Mouse (Mus musculus): ENCODE results near the gene Foxn3. TPM values are rescaled to one million over a fixed set of nuclear protein-coding genes. Genes with fewer than 3 reads are reported as not detected.

The Foxn3 gene
- polyA plus RNA-seq, 1 experiment from 2014 or later, result 69.1 TPM

DNA sequence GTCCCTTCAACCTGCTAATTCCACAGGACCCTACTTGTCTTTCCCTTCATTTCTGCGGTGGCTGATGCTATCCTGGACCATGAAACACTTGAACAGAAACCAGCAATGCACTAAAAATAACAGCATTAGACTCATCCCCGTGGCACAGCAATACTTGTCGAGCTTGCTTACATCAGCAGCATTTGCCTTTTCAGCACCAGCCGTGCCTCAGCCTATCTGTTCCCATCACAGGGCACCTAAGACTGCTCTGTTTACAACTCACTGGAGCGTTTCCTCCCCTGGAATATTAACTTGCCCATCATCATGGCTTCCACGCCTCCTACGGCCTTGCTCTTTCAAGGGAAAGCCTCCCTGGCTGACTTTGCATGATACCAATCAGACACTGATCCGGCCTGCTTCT, 185.1 kb downstream of the Foxn3 start:
- peaks cover 4% of the 10 kb centered on the region; the same call in 1 of the 2 replicates for H3K4me1 ChIP-seq (ENCODE audit: insufficient read depth)
- H3K36me3 ChIP-seq (ENCODE audit: insufficient read depth), result peaks cover 11% of the 10 kb centered on the region; the same call in 1 of the 2 replicates
- H3K4me3 ChIP-seq (ENCODE audit: low read depth, low read length), result no peak overlapping the region
- H3K27ac ChIP-seq (ENCODE audit: low read depth), result no peak overlapping the region
- no peak for DNase-seq
- H3K4me2 ChIP-seq, result no peak overlapping the region
- no peaks in the 10 kb centered on the region for H3K27me3 ChIP-seq (ENCODE audit: insufficient read depth, low read length)
- no peak for ATAC-seq (ENCODE audit: insufficient read depth)
- no peak for TF ChIP-seq CTCF (IDR thresholded peaks at IDR 0.05; ENCODE audit: low read depth)
- no peaks in the 10 kb centered on the region for H3K9me3 ChIP-seq (ENCODE audit: low read depth, low read length)
- 58% methylated on average over 8 of the region's 8 CpGs for WGBS
- H3K9ac ChIP-seq, result no peak overlapping the region

DNA sequence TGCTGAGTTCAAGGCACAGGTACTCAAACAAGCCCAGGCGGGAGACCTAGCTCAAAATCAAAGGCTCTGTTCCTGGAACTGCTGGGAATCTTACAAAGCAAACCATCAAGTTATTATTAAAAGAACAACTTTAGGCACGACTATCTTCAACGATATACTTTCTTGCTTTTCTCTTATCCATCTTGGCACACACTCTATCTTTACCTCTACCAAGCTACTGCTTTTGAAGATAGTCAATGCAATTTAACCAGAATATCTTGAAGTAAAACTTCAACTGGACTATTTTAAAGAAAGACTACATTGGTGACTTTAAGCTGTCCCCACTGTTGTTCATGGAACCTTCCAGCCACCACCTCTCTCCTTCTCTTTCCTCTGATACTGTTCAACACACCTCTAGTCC, 185.7 kb downstream of the Foxn3 start:
- Histone ChIP-seq H3K27me3 (ENCODE audit: insufficient read depth, low read length) (no peaks in the 10 kb centered on the region), H3K27ac (ENCODE audit: low read depth) (no peak overlapping the region), H3K9ac (no peak overlapping the region), H3K4me2 (no peak overlapping the region), H3K4me3 (ENCODE audit: low read depth, low read length) (no peak overlapping the region), H3K4me1 (ENCODE audit: insufficient read depth) (peaks cover 4% of the 10 kb centered on the region; the same call in 1 of the 2 replicates), H3K9me3 (ENCODE audit: low read depth, low read length) (no peaks in the 10 kb centered on the region), H3K36me3 (ENCODE audit: insufficient read depth) (peaks cover 7% of the 10 kb centered on the region; the same call in 1 of the 2 replicates)
- no peak for ATAC-seq (ENCODE audit: insufficient read depth)
- TF ChIP-seq CTCF (IDR thresholded peaks at IDR 0.05; ENCODE audit: low read depth), result no peak
- no peak for DNase-seq
- WGBS, result 56% methylated on average over 3 of the region's 3 CpGs

DNA sequence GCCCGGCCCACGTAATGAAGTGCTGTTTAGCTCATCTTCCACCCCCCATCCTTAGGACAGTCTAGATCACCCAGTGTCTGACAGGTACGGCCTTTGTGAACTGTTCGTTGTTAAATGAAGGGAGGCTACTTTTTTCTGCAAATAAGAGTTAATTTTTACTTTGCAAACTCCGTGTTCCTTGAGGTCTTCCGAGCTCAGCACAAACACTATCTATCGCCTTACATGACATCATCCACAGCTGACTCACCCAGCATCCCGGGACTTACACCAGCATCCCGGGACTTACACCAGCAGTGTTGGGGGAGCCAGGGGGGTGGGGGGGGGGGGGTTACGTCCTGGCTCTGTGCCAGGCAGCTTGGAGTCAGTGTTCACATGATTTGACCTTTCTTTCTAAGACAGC, 186.3 kb downstream of the Foxn3 start:
- Histone ChIP-seq H3K4me3 (ENCODE audit: low read depth, low read length) (no peak overlapping the region), H3K9ac (no peak overlapping the region), H3K27me3 (ENCODE audit: insufficient read depth, low read length) (no peaks in the 10 kb centered on the region), H3K36me3 (ENCODE audit: insufficient read depth) (0 out of 2 replicates have a peak, but pooled peaks cover 6% of the 10 kb centered on the region), H3K27ac (ENCODE audit: low read depth) (no peak overlapping the region), H3K4me1 (ENCODE audit: insufficient read depth) (peaks cover 4% of the 10 kb centered on the region; the same call in 1 of the 2 replicates), H3K9me3 (ENCODE audit: low read depth, low read length) (no peaks in the 10 kb centered on the region), H3K4me2 (no peak overlapping the region)
- WGBS, result 50% methylated on average over 10 of the region's 10 CpGs
- TF ChIP-seq CTCF (IDR thresholded peaks at IDR 0.05; ENCODE audit: low read depth), result no peak
- DNase-seq (no peak), ATAC-seq (ENCODE audit: insufficient read depth) (no peak)

DNA sequence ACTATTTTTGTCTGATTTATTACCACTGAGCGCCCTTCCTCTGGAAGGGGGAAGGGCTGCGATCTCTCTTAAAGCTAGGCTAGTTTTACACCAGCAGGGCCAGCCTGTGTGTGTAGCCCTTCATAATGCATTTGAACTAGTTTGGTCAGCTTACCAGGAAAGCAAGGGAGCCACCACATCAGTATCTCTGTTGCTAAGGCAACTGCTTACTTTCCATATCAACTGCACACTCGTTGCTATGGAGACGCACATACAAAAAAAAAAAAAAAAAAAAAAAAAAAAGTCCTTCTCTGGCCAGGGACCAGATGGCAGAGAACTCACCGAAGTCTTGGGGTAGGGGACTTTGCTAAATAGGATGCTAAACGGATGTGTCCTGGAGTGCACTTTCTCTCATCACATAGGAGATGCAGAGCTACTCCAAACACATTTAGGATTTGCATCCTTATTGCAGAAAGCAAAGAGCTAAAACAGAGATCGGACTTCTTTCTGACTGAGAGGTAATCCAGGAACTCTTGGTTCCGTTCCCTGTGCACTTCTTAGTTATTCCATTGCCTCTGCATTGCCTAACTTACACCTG, 187.4 kb downstream of the Foxn3 start:
- Histone ChIP-seq H3K9me3 (ENCODE audit: low read depth, low read length) (no peaks in the 10 kb centered on the region), H3K4me2 (no peak overlapping the region), H3K4me1 (ENCODE audit: insufficient read depth) (peaks cover 4% of the 10 kb centered on the region; the same call in 1 of the 2 replicates), H3K27ac (ENCODE audit: low read depth) (no peak overlapping the region), H3K27me3 (ENCODE audit: insufficient read depth, low read length) (no peaks in the 10 kb centered on the region), H3K9ac (no peak overlapping the region), H3K36me3 (ENCODE audit: insufficient read depth) (0 out of 2 replicates have a peak, but pooled peaks cover 6% of the 10 kb centered on the region), H3K4me3 (ENCODE audit: low read depth, low read length) (no peak overlapping the region)
- TF ChIP-seq CTCF (IDR thresholded peaks at IDR 0.05; ENCODE audit: low read depth), result no peak
- ATAC-seq (ENCODE audit: insufficient read depth), result no peak
- 63% methylated on average over 8 of the region's 8 CpGs for WGBS
- peak; percentile 57 for DNase-seq

DNA sequence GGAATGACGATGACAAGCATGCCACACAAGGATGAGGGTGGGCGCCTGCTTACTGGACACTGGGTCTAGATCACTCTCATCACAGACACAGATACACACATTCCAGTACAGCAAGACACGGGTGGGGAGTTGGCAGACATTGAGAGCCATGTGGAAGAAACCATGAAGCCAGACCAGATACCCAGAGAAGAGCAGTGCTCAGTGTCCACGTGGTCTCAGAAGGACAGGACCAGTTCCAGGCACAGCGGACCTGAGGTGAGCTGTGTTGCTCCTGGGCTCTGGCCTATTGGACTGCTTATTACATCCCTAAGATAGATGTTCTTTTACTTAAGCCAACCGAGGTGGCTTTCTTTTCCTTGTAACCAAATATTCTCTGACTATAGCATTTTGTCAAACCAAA, 188.0 kb downstream of the Foxn3 start:
- no peaks in the 10 kb centered on the region for H3K9me3 ChIP-seq (ENCODE audit: low read depth, low read length)
- 83% methylated on average over 6 of the region's 6 CpGs for WGBS
- H3K36me3 ChIP-seq (ENCODE audit: insufficient read depth), result 0 out of 2 replicates have a peak, but pooled peaks cover 6% of the 10 kb centered on the region
- H3K4me2 ChIP-seq, result no peak overlapping the region
- DNase-seq (no peak), ATAC-seq (ENCODE audit: insufficient read depth) (no peak)
- no peak overlapping the region for H3K4me3 ChIP-seq (ENCODE audit: low read depth, low read length)
- no peaks in the 10 kb centered on the region for H3K27me3 ChIP-seq (ENCODE audit: insufficient read depth, low read length)
- H3K27ac ChIP-seq (ENCODE audit: low read depth), result no peak overlapping the region
- TF ChIP-seq CTCF (IDR thresholded peaks at IDR 0.05; ENCODE audit: low read depth), result no peak
- no peak overlapping the region for H3K9ac ChIP-seq
- H3K4me1 ChIP-seq (ENCODE audit: insufficient read depth), result peaks cover 4% of the 10 kb centered on the region; the same call in 1 of the 2 replicates

DNA sequence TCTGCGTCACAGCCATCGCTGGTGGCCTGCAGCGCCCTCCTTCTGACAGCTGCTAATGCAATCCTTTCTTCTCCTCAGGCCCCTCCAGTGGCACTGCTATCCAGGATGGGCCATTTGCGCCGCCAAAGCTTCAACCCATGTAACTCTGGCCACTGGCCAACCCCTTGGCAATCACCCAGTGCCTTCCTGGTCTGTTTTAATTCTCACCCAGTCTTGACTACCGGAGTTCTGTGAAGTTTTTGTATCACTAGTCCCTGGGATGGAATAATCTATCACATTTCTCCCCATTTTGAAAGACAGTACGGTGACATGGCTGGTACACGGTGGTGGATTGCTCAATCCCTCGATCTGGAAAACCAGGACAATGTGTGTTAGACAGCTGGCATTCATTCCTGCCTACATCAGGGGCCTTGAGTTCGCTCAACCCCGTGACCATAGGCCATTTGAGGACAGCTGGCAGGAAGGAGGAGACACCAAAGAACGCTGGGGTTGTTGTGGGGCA, 189.2 kb downstream of the Foxn3 start:
- Histone ChIP-seq H3K27ac (ENCODE audit: low read depth) (no peak overlapping the region), H3K4me1 (ENCODE audit: insufficient read depth) (peaks cover 4% of the 10 kb centered on the region; the same call in 1 of the 2 replicates), H3K36me3 (ENCODE audit: insufficient read depth) (0 out of 2 replicates have a peak, but pooled peaks cover 6% of the 10 kb centered on the region), H3K4me3 (ENCODE audit: low read depth, low read length) (no peak overlapping the region), H3K9me3 (ENCODE audit: low read depth, low read length) (no peaks in the 10 kb centered on the region), H3K27me3 (ENCODE audit: insufficient read depth, low read length) (no peaks in the 10 kb centered on the region), H3K9ac (no peak overlapping the region), H3K4me2 (no peak overlapping the region)
- DNase-seq, result peak; percentile 37
- 66% methylated on average over 12 of the region's 12 CpGs for WGBS
- ATAC-seq (ENCODE audit: insufficient read depth), result no peak
- no peak for TF ChIP-seq CTCF (IDR thresholded peaks at IDR 0.05; ENCODE audit: low read depth)

DNA sequence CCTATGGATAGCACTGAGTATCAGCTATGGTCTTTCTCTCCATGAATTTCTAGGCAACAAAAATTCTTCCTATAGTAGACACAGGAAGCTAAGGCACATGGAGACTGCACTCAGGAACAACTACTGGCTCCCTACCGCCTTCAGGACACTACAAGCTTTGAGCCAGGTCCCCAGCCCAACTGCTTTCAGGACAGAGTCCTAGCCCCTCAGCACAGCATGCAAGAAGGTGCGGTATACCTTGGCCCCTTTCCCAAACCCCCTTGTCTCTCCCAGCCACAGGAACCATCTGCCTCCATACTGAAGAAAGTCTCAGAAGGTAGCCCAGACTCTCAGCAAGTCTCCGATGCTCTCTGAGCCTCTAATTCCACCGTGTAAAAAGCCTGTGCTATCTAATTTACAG, 189.8 kb downstream of the Foxn3 start:
- no peaks in the 10 kb centered on the region for H3K9me3 ChIP-seq (ENCODE audit: low read depth, low read length)
- no peak for ATAC-seq (ENCODE audit: insufficient read depth)
- TF ChIP-seq CTCF (IDR thresholded peaks at IDR 0.05; ENCODE audit: low read depth), result no peak
- no peak overlapping the region for H3K4me3 ChIP-seq (ENCODE audit: low read depth, low read length)
- H3K9ac ChIP-seq, result no peak overlapping the region
- 70% methylated on average over 4 of the region's 4 CpGs for WGBS
- no peak overlapping the region for H3K27ac ChIP-seq (ENCODE audit: low read depth)
- no peak overlapping the region for H3K4me2 ChIP-seq
- no peak for DNase-seq
- H3K36me3 ChIP-seq (ENCODE audit: insufficient read depth), result 0 out of 2 replicates have a peak, but pooled peaks cover 6% of the 10 kb centered on the region
- peaks cover 4% of the 10 kb centered on the region; the same call in 1 of the 2 replicates for H3K4me1 ChIP-seq (ENCODE audit: insufficient read depth)
- no peaks in the 10 kb centered on the region for H3K27me3 ChIP-seq (ENCODE audit: insufficient read depth, low read length)
